Mouse (Mus musculus) MEL-GATA-1-ER (cell line): ENCODE results near the gene Fez2.
A peak's percentile ranks its signal among the peaks of the same experiment; 100 is the strongest.

Experiments used
- DNase-seq: peaks from one replicate; pipeline ENCODE4 v3.0.0-alpha.2; 2012; ENCODE audit warnings: low read depth; ENCODE audit errors: extremely low read depth

Gene Fez2

DNA sequence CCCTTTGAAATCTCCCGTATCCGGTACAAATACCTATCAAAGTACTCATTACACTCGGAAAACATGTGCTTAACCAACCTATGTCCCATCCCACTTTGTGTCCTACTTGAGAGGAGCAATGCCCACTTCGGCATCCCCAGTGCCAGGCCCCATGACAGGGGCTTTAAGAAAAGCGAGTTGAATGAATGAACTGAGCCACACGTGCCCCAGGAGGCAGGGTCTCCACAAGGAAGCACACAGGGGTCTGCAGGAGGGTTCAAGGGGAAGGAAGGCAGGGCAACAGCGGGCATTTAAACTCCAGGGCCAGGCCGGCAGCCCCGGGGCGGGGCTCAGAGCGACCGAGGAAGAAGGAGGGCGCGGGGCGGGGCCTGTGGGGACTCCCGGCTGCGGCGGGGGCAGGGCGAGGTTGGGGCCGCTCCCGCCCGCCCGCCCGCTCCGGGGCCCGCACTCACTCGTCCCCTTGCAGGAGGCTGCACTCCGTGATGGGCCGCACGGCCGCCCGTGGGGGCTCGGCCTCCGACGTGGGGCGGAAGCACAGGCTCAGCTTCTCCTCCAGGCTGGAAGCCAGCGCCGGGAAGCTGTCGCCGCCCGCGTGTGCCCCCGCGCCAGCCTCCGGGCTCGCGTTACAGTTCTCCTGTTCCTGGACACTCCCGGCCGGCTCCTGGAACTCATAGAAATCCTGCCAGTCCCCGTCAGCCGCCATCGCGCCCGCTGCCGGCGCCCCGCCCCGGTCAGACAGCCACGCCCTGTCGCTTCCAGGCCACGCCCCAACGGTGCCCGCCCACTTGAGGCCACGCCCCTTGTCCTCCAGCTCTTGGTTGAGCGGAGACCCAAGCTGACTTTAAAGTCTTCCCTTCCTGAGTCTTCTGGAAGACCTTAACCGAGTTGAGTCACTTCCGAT is at the start of gene Fez2:
Gene Fez2 (minus strand): TSS at position 772 of the 901 bp plus-strand sequence.
- DNase-seq: peak; percentile 56

- DNase-seq: no peak
Measured at GRCm38 (mm10) chr17:78465500-78465899, 47.5 kb upstream of the Fez2 start.

- DNase-seq: no peak
Measured at GRCm38 (mm10) chr17:78465071-78465470, 47.1 kb upstream of the Fez2 start.

DNA sequence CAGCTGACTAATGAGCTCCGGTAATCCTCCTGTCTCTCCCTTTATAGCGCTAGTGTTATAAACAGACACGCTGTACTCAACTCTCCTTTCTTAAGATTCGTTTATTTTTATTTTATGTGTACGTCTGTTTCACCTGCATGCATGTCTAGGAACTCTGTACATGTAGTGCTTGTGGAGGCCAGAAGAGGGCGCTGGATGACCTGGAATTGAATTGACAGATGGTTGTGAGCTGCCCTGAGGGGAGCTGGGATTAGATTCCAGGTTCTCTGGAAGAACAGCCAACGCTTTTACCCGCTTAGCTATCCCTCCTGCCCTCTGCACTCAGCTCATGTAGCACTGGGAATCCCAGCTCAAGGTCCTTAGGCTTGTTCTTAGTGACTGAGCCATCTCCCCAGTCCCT is 42.2 kb upstream of the Fez2 start:
- DNase-seq: no peak

- no peak for DNase-seq
Measured at GRCm38 (mm10) chr17:78455556-78455955, 37.6 kb upstream of the Fez2 start.

GRCm38 (mm10) chr17:78455114-78455513 is 37.2 kb upstream of the Fez2 start:
- peak; percentile 8 for DNase-seq

DNA sequence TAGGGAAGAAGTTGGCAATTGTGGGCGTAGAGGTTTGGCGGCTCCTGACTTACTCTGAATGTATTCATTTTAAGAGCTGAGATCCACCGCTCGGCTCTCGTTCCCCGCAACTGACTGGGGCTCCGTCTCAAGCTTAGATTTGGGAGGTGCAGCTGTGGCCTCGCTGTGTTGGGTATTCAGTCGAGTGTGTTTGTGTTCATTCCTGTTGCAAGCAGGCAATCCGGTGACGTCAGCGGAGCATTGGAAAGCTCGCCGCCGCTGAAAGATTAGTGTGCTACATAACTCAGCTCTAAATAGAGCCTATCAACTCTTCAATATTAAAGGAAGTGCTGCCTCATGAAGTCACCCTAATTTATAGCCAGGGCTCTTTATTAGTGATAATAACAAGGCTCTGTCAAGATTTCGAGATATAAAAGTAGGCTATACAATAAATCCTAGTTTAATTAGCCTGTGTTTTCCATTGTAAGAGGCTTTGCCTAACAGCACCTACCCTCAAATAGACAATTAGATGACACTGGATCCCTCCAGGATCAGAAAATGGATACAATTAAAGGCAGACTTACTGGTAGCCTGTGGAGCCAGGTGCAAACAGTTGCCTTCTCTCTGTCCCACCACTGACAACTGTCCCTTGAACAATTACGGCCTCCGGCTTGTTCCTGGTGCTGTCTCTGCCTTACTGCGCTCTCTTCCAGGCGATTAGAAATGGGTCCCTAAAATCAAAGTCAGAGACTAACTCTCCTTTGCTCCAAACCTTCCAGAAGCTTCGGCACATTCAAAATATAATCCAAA is 36.4 kb upstream of the Fez2 start:
- DNase-seq: no peak

DNA sequence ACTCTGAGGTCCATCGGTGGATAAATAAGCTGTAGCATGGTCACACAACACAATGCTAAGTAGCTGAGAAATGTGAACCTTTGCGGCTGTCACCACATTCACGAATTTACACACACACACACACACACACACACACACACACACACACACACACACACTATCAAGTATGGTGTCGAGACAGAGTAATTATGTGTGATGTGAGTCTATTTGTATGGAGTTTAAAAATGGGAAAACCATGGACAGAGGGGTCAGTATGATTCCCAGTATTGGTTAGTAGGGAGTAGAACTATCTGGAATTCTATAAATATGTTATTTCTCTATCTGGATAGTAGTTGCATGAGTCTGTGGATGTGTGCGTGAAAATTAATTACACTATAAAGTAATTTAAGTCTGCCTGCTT is 35.6 kb upstream of the Fez2 start:
- DNase-seq: no peak

DNA sequence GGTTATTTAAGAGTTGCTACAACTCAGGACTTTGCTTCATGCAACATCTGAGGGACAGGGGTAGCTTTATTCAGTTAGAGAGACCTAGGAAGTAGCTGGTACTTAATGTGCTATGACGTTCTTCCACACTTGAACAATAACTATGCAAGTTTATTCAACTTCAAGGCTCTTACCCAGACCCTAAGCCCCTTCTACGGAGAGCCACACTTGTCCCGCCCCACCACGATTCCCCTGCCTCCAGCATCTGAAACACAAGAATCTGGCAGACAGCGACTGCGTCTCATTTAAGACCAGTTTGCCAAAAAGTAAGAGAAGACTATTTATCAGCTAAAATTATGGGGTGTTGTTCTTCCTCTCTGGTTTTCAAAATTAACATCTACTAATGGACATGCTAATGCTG is 33.9 kb upstream of the Fez2 start:
- DNase-seq: no peak

GRCm38 (mm10) chr17:78451332-78451793 is 33.4 kb upstream of the Fez2 start:
- no peak for DNase-seq

DNA sequence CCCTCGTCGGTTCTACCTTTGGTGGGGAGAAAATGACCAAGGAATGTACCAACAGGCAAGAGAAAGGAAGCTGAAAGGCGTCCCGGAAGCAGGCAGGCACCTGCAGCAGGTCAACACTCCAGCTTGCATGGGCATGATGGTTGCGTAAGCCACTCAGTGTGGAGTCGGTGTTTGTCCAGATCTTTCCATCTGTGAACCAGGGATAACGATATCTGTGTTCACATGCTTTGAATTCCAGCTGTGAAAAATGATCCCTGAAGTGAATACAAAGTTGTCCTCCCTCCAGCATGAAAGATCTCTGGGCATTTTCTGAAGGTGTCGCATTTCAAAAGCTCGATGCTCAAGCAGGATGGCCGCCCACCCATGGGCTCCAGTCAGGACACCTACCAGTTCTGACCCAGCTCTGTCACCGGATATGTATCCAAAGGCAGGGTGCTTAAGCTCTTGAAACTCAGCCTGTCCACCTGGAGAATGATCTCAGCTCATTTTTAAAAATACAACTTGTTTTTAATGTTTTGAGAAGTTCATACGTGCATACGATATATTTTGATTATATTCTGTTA is 31.8 kb upstream of the Fez2 start:
- no peak for DNase-seq

DNA sequence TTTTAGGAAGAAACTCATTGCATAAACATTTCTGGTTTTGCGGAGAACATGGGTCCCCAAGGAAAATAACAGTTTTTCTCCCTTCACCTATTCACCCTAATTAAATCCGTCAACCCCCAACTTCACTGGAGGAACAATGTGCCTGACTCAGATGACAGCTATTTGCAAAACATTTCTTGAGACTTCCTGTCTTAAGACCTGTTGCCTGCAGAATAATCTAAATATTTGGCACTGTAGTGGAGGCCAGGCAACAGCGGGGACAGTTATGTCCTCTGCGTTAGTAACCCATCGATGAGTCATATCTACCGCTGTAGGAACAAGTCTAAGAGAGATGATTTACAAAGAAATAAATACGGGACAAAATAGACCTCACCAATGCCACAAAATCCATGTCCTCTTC is 26.9 kb upstream of the Fez2 start:
- no peak for DNase-seq

GRCm38 (mm10) chr17:78440771-78441170 is 22.8 kb upstream of the Fez2 start:
- no peak for DNase-seq

- no peak for DNase-seq
Measured at GRCm38 (mm10) chr17:78437161-78437560, 19.2 kb upstream of the Fez2 start.

DNA sequence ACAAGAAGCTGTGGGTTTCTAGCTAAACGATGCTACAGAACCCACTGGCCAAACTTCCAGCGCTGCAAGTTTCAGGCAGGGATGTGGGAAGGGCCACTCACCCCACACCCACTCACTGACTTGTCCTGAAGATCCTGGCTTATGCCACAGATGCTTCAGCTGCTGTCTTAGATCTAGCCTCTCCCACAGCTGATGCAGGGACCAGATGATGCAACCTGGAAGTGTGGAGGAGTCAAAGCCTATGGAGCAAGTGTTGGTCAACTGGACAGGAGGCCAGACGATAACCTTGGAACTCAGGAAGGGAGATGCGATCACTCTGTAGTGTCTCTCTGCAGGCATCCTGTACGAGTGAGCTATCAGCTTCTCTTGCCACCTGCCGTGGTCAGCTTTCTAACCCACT is 17.7 kb upstream of the Fez2 start:
- DNase-seq: no peak

- DNase-seq: no peak
Measured at GRCm38 (mm10) chr17:78434746-78435145, 16.8 kb upstream of the Fez2 start.

GRCm38 (mm10) chr17:78430374-78430773 is 12.4 kb upstream of the Fez2 start:
- DNase-seq: no peak

DNA sequence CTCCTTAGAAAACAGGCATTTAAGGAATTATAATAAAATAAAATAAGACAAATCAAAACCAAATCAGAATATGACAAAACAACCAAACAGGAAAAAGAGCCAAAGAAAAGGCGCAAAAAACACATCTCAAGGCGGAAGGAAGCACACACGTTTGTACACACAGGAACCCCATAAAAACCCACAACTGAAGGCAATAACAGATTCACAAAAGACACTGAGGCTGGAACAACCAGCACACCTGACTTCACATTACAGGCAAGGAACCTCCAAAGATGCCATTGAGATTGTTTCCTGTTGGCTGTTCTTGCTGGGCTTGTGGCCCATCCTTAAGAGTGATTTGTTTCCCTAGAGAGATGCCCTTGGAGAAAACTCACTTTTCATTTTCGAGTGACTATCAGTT is 11.1 kb upstream of the Fez2 start:
- no peak for DNase-seq

GRCm38 (mm10) chr17:78425026-78425425 is 7.1 kb upstream of the Fez2 start:
- no peak for DNase-seq

- DNase-seq: peak; percentile 39
Measured at GRCm38 (mm10) chr17:78419216-78419615, 1.3 kb upstream of the Fez2 start.

GRCm38 (mm10) chr17:78415255-78415654 is 2.7 kb downstream of the Fez2 start:
- DNase-seq: no peak

DNA sequence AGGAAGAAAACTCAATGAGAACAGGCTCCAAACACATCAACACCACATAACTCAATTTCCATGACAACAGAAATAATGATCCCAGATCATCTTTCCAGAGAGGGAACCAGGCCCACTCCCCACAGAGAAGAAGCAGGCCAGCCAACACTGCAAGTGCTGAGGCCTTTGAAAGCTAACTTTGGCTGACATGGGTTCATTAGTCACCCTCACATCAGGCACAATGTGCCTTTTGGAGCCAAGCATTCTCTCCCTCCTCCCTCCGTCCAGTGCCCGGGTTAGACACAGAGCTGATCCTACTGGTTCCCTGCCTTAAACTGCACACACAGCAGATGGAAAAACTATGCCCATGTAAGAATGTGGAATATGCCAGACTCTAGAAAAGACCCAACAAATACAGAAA is 8.1 kb downstream of the Fez2 start:
- DNase-seq: no peak
